Mouse (Mus musculus) C2C12 (cell line): ENCODE data around the gene Sardh.

Source experiments
- CEBPB ChIP-seq: IDR thresholded peaks from one replicate; pipeline ENCODE4 v1.6.1; 2011; ENCODE audit warnings: low read depth, mild to moderate bottlenecking, control low read depth, moderate library complexity
- CTCF ChIP-seq: IDR thresholded peaks from one replicate; pipeline ENCODE4 v1.5.1; 2011; ENCODE audit not compliant: control insufficient read depth, insufficient read depth, insufficient read length
- MAX ChIP-seq: IDR thresholded peaks from one replicate; pipeline ENCODE4 v1.6.1; 2011; ENCODE audit warnings: mild to moderate bottlenecking, control low read depth
- MYOD1 ChIP-seq: IDR thresholded peaks from one replicate; pipeline ENCODE4 v1.6.1; 2011; ENCODE audit warnings: low read depth; ENCODE audit not compliant: control insufficient read depth, insufficient read length
- MYOG ChIP-seq: IDR thresholded peaks from one replicate; pipeline ENCODE4 v1.6.1; 2011; ENCODE audit not compliant: control insufficient read depth, insufficient read length; ENCODE audit errors: extremely low read depth

DNA sequence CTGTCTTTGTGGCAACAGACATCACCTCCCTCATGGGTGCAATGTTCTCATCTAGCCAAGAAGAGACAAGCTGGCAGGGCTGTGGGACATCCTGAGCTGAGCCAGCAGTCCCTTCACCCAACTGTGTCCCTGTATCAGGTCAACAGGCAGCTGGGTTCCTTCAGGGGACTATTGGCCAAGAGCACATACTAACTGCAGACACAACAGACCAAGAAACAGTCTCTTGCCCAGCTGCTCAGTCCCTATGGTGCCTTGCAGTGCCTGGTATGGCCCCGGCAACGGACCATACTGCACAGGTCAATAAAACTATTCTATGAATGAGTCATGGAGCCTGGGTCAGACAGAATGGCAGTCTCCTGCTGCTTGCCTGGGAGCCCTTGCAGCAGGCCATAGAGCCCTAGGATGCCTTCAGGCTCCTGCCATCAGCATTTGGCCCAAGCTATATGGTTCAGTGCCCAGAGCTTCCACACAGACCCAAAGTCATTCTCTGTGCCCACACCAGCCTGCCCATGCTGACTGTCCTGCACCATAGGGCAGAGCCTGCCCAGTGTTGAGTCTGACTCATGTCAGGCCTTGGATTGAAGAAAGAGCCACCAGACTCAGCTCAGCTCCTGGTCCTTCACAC lies 18.5 kb downstream of the Sardh start:
- TF ChIP-seq CTCF (no peak), MAX (no peak), MYOG (no peak), MYOD1 (no peak), CEBPB (no peak)
